Mouse (Mus musculus): Measurements from ENCODE around the gene Atg7. TPM values are rescaled to one million over a fixed set of nuclear protein-coding genes. Genes with fewer than 3 reads are reported as not detected.

Gene Atg7
- 16.8 and 23.3 TPM in 2 replicates for polyA plus RNA-seq (2012; rRNA removed)

DNA sequence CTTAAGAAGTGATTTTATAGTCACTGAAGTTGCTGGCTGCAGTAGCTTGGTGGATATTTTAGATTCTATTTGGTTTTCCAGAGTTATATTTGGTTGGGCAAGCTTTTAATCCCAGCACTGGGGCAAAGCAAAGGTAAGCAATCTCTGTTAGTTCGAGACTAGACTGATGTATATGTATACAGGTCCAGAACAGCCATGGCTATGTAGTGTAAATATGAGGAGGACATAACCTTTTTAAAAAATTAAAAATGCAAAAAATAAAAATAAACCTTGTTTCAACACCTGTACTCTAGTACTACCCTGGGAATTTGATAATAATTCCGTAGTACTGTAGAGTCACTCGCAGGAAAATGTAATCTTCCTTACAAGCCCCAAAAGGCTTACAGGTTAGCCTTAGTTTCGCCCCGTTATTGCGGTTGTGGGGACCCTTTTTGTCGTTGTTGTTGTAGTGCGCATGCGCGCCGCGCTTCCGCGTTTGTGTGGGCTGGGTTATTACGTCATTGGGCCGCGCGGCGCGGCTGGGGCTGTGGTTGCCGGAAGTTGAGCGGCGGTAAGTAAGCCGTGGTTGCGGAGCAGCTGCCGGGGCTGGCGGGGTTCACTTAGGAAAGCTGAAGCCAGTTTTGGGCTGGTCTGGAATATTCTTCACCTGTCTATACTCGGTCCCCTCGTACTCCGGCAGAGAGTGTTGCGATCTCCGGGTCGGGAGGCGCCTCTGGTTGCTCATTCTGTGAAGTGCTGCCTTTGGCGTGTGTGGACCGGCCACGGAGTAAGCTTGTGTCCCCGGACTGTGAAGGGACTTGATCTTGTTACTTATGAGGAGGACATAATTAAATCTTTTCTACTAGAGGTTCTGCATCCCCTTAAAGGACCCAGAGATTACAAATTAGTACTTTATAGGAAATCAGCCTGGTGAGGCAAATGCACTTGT is at the start of gene Atg7:
Atg7 (plus strand) TSS at position 497 of the 928 bp plus-strand sequence.

Other genes with a start within 250 kb of the Atg7 start
- gene Hrh1, start 245.2 kb upstream of the Atg7 start, polyA plus RNA-seq (2012; rRNA removed), result 0.43 and 0.67 TPM in 2 replicates